Mouse (Mus musculus): ENCODE results near the gene Zar1l. TPM values are rescaled to one million over a fixed set of nuclear protein-coding genes. Genes with fewer than 3 reads are reported as not detected.

The Zar1l gene
- polyA plus RNA-seq, 1 experiment = not detected

- no peak for DNase-seq (ENCODE audit: low read depth, low spot score)
- WGBS = 58% methylated on average over 8 of the region's 8 CpGs
Observed at GRCm38 (mm10) chr5:150490821-150491220, 27.1 kb downstream of the Zar1l start.

- 82% methylated on average over 3 of the region's 3 CpGs for WGBS
- no peak for DNase-seq (ENCODE audit: low read depth, low spot score)
Observed at GRCm38 (mm10) chr5:150490285-150490684, 27.7 kb downstream of the Zar1l start.

GRCm38 (mm10) chr5:150485198-150485597, 32.8 kb downstream of the Zar1l start:
- WGBS = 47% methylated on average over 3 of the region's 3 CpGs
- no peak for DNase-seq (ENCODE audit: low read depth, low spot score)

DNA sequence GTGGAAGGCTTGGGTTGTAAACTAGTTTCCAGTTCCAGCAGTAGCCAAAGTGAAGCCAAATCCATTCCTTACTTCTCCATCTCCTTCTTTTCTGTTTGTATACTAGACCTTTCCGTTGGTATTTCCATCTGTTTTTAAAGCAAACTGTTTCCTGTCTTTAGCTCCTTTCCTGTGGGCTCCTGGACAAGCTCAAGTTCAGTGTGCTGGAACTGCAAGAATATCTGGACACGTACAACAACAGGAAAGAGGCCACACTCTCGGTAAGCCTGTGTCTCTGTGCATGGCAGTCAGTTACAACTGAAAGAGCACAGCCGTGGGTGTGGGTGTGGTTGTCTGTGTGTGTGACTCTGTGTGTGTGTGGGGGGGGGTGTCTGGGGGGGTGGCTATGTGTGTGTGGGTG, 39.4 kb downstream of the Zar1l start:
- no peak for DNase-seq (ENCODE audit: low read depth, low spot score)
- 50% methylated on average over 4 of the region's 4 CpGs for WGBS

- WGBS = 69% methylated on average over 4 of the region's 4 CpGs
- DNase-seq (ENCODE audit: low read depth, low spot score) = no peak
Observed at GRCm38 (mm10) chr5:150477364-150477763, 40.6 kb downstream of the Zar1l start.

GRCm38 (mm10) chr5:150468431-150468830, 49.5 kb downstream of the Zar1l start:
- DNase-seq (ENCODE audit: low read depth, low spot score) = no peak
- 62% methylated on average over 6 of the region's 6 CpGs for WGBS

GRCm38 (mm10) chr5:150466132-150466531, 51.8 kb downstream of the Zar1l start:
- DNase-seq (ENCODE audit: low read depth, low spot score) = no peak
- 46% methylated on average over 12 of the region's 12 CpGs for WGBS

GRCm38 (mm10) chr5:150465218-150465617, 52.7 kb downstream of the Zar1l start:
- no peak for DNase-seq (ENCODE audit: low read depth, low spot score)
- 58% methylated on average over 6 of the region's 6 CpGs for WGBS

DNA sequence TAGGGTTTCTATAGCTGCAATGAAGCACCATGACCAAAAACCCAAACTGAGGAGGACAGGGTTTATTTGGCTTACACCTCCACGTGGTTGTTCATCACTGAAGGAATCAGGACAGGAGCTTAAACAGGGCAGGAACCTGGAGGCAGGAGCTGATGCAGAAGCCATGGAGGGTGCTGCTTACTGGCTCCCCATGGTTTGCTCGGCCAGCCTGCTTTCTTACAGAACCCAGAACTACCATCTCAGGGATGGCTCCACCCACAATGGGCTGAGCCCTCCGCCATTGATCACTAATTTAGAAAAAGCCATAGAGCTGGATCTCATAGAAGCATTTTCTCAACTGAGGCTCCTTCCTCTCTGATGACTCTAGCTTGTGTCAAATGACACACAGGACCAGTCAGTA, 53.2 kb downstream of the Zar1l start:
- WGBS = 53% methylated on average over 3 of the region's 3 CpGs
- no peak for DNase-seq (ENCODE audit: low read depth, low spot score)

- no peak for DNase-seq (ENCODE audit: low read depth, low spot score)
- WGBS = 85% methylated on average over 4 of the region's 4 CpGs
Observed at GRCm38 (mm10) chr5:150459801-150460200, 58.2 kb downstream of the Zar1l start.

- 53% methylated on average over 17 of the region's 17 CpGs for WGBS
- no peak for DNase-seq (ENCODE audit: low read depth, low spot score)
Observed at GRCm38 (mm10) chr5:150457904-150458739, 59.8 kb downstream of the Zar1l start.

DNA sequence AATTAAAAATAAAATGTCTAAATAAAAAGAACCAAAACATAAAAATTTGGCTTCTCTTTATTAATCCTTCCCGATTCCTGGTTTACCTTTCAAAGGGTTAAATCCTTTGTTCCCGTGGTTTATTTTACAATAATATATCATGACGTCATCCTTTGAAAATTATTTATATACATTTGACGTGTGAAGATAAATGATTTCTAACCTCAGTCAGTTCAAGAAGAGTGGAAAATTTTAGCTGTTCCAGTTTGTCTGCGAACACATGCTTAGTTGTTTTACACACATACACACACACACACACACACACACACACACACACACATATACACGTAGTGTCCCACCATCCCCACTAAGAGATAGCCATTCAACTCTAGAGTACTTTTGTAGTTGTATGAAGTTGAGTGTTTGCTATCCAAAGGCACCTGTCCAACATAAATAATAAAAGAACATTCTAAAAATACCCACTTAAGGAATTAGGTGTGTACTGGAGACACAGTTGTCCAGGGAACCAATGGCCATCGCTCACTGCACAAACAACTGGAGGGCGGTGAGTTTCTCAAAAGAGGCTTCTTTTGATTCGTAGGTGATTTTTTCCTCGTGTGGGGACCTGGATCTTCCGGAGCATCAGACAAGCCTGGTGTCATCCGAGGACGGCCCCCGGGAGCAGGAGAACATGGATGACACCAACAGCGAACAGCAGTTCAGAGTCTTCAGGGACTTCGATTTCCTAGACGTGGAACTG, 60.6 kb downstream of the Zar1l start:
- DNase-seq (ENCODE audit: low read depth, low spot score) = no peak
- 58% methylated on average over 17 of the region's 17 CpGs for WGBS

Other genes with a start within 250 kb of the Zar1l start
- 2.8 and 4.7 TPM in 2 replicates for gene Brca2, start 4.5 kb upstream of the Zar1l start, polyA plus RNA-seq (2012; rRNA removed)
- gene N4bp2l1, start 79.0 kb upstream of the Zar1l start, polyA plus RNA-seq (2012; rRNA removed) = 4.5 and 9.9 TPM in 2 replicates
- 4.8 and 6.0 TPM in 2 replicates for gene N4bp2l2, start 148.0 kb upstream of the Zar1l start, polyA plus RNA-seq (2012; rRNA removed)
- 2.6 and 2.7 TPM in 2 replicates for gene Pds5b, start 155.6 kb upstream of the Zar1l start, polyA plus RNA-seq (2012; rRNA removed)

Data from large intestine, adult 2 months (tissue).